Mouse (Mus musculus) stomach, postnatal 0 days (tissue): ENCODE measurements around the gene Hspa1l.

Source experiments
- CTCF ChIP-seq: IDR thresholded peaks from 2 replicates; pipeline ENCODE4 v1.5.1; 2016; ENCODE audit warnings: antibody characterized with exemption, low read depth, mild to moderate bottlenecking, moderate library complexity
- EP300 ChIP-seq: optimal IDR thresholded peaks from 2 replicates; pipeline ENCODE3; 2016; ENCODE audit warnings: antibody characterized with exemption

GRCm38 (mm10) chr17:35016376-35016775 is 43.9 kb downstream of the Hspa1l start, which contains the start of gene Vwa7:
- TF ChIP-seq CTCF: no peak
- no peak for TF ChIP-seq EP300
